Mouse (Mus musculus): ENCODE results near the gene Etv6.

- TF ChIP-seq POLR2A (IDR thresholded peaks at IDR 0.05; ENCODE audit: control insufficient read depth in 1 of 2, insufficient read depth in 1 of 2, low read depth in 1 of 2, low read length in 2 of 2, poor library complexity in 1 of 2) (no peak), MAX (IDR thresholded peaks at IDR 0.05; ENCODE audit: low read length) (no peak), JUND (IDR thresholded peaks at IDR 0.05; ENCODE audit: low read depth, low read length) (no peak), MYB (IDR thresholded peaks at IDR 0.05; ENCODE audit: low read depth, low read length) (no peak), USF2 (IDR thresholded peaks at IDR 0.05; ENCODE audit: borderline replicate concordance in 1 of 2, insufficient read depth in 1 of 2, low read depth in 1 of 2, low read length in 2 of 2) (no peak), UBTF (IDR thresholded peaks at IDR 0.05; ENCODE audit: borderline replicate concordance, insufficient read depth, low read depth, low read length) (no peak), CTCF (IDR thresholded peaks at IDR 0.05 in 2 of 3, conservative IDR thresholded peaks at IDR 0.05 in 1 of 3; ENCODE audit: control insufficient read depth in 1 of 3, insufficient read depth in 1 of 3, low read depth in 2 of 3, low read length in 3 of 3, poor library complexity in 1 of 3, severe bottlenecking in 1 of 3) (no peak), USF1 (IDR thresholded peaks at IDR 0.05; ENCODE audit: low read depth, low read length) (no peak), E2F4 (IDR thresholded peaks at IDR 0.05; ENCODE audit: borderline replicate concordance, low read depth, low read length) (no peak)
These were observed 112.3 kb downstream of the Etv6 start for GRCm38 (mm10) chr6:134147596-134148442.
